Mouse (Mus musculus) embryonic stem cell, embryonic (primary cell): ENCODE results near the gene Iqcn.

Experiments
- CTCF ChIA-PET, 4 experiments: fragments of 300-600 bp in 2 of 4; fragments of 350-600 bp in 2 of 4; sonication (Branson Sonifier 250); formaldehyde crosslinking; loops; one replicate each; lab custom pipeline; 2022; ENCODE audit warnings: inconsistent platforms in 2 of 4; lab: Charles Lee
- POLR2A ChIA-PET, 4 experiments: fragments of 300-600 bp in 2 of 4; fragments of 350-600 bp in 2 of 4; sonication (Branson Sonifier 250); formaldehyde crosslinking; loops; one replicate each; lab custom pipeline; 2022; ENCODE audit warnings: antibody characterized with exemption in 4 of 4, inconsistent platforms in 1 of 4; lab: Charles Lee

Gene Iqcn

GRCm38 (mm10) chr8:70703287-70703686 is at the start of gene Iqcn:
Gene Iqcn, plus strand, starts transcription at chr8:70703457.
- ChIA-PET POLR2A (interaction anchor here (0.5 to 24.5 kb wide), 18 partner anchors 13 to 229 kb away, joined by 3 to 1467 read pairs (median 5); partner anchors contain the start of genes Arrdc2 (in 3 of the 4), Lsm4 (in 3 of the 4) and Gm3336 (in 1 of the 4)), CTCF (interaction anchor here in 1 of 4 experiments (1.2 kb wide), 1 partner anchor 94 kb away, joined by 3 read pairs; no protein-coding TSS in a partner anchor)

DNA sequence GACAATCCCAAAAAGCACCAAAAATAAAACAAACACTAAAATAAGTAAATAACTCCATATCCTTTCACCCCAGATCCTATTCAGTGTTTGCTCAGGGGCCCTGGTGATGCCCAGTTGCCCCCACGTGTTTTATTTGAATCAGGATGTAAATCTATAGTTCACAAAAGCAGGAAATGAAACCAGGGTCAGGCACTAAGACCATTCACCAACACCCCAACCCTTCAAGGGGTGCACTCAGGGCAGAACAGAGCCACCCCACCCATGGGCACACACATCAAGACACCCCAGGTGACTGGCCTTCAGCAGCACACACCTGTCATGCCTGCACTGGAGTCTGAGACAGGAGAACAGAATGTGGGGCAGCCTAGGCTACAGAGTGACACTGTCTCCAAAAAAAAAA is 49.1 kb upstream of the Iqcn start:
- CTCF ChIA-PET: interaction anchor here in 2 of 4 experiments (0.6 to 21.5 kb wide), 6 partner anchors 11 to 42 kb away, joined by 5 to 206 read pairs (median 6); partner anchors contain the start of gene Lsm4 (in 1 of the 2)
- POLR2A ChIA-PET: interaction anchor here (0.6 to 27.2 kb wide), 18 partner anchors 13 to 1483 kb away, joined by 3 to 1017 read pairs (median 4); partner anchors contain the start of genes Jund (in 2 of the 4), Lsm4 (in 2 of the 4), Ssbp4 (in 2 of the 4) and Gdf15 (in 1 of the 4)

DNA sequence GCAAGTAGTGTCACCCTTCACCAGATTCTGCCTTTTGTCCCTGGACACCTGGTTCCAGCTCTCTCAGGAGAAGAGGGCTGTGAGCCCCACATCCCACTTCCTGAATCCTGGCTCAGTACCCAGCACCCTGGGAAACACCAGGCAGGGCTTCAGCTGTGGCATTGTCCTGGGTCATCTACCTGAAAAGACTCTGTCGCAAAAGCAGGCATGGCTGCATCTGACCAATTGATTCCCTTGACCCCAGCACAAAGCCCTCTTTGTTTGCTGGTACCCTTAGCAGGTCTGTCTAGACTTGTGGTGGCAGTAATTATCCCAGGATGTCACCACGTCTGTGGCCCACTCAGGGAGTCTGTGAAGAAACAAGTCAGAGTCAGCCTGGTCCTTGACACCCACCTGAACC is 47.8 kb upstream of the Iqcn start:
- CTCF ChIA-PET: interaction anchor here in 1 of 4 experiments (1.0 to 21.5 kb wide), 3 partner anchors 11 to 44 kb away, joined by 4 to 206 read pairs (median 7); no protein-coding TSS in a partner anchor
- POLR2A ChIA-PET: interaction anchor here in 3 of 4 experiments (0.9 to 27.2 kb wide), 11 partner anchors 7 to 137 kb away, joined by 3 to 1017 read pairs (median 38); partner anchors contain the start of genes Jund (in 2 of the 3), Lsm4 (in 2 of the 3) and Gdf15 (in 1 of the 3)

DNA sequence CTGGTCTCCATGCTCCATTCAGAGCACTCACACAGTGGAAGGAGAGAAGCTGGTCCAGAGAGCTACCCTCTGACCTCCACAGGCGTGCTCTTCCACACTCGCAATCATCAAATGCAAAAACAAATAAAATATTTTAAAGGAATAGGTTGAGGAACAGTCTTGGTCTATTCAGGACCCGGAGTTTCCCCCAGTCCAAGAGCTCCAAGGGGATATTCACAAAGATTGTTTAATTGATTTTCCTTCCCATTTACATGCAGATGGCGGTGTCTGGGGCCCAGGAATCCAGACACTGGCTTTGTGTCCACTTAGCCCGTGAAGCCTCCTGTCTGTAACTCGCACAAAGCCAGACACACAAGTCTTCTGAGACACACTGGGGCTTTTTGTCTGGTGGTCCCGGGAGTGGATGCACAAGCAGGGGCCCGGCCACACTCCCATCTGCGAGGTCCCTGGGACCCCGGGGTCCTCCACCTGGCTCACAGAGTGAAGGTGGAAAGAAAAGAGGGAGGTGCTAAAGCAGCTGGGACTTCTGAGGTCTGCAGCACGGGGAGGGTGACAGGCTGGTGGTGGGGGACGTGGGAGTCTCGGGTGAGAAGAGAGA is 47.0 kb upstream of the Iqcn start:
- ChIA-PET CTCF (interaction anchor here in 3 of 4 experiments (0.6 to 21.5 kb wide), 5 partner anchors 10 to 46 kb away, joined by 3 to 206 read pairs (median 12); no protein-coding TSS in a partner anchor), POLR2A (interaction anchor here (0.5 to 27.2 kb wide), 20 partner anchors 8 to 183 kb away, joined by 3 to 1017 read pairs (median 9); partner anchors contain the start of genes Jund (in 3 of the 4), Lsm4 (in 3 of the 4), Arrdc2 (in 1 of the 4) and Gdf15 (in 1 of the 4))

DNA sequence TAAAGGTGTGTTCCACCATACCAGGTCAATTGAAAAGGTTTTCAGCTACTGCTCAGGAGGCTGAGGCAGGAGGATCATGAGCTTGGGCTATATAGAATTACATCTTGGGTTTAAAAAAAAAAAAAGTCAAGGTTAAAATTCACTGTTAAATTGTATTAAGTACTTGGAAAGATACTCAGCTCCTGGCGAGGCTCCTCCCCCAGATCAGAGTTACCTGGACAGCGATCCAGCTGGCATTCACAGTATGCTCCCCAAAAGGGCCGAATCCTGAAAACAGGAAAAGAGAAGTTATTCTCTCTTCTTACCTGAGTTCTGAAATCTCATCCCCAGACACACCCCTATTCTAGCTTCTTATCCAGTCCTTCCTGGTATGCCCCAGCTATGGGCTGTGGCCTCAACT is 46.0 kb upstream of the Iqcn start:
- ChIA-PET CTCF (interaction anchor here in 3 of 4 experiments (0.7 to 21.5 kb wide), 7 partner anchors 14 to 76 kb away, joined by 3 to 206 read pairs (median 4); partner anchors contain the start of gene Lsm4 (in 1 of the 3)), POLR2A (interaction anchor here in 3 of 4 experiments (1.0 to 27.2 kb wide), 21 partner anchors 9 to 182 kb away, joined by 3 to 1017 read pairs (median 6); partner anchors contain the start of genes Jund (in 3 of the 3), Lsm4 (in 3 of the 3), Gdf15 (in 2 of the 3) and Arrdc2 (in 1 of the 3))

- POLR2A ChIA-PET: interaction anchor here in 3 of 4 experiments (0.6 to 27.2 kb wide), 20 partner anchors 9 to 181 kb away, joined by 3 to 1017 read pairs (median 10); partner anchors contain the start of genes Jund (in 3 of the 3), Lsm4 (in 3 of the 3), Gdf15 (in 2 of the 3) and Ssbp4 (in 2 of the 3)
- CTCF ChIA-PET: interaction anchor here in 2 of 4 experiments (0.7 to 21.5 kb wide), 5 partner anchors 14 to 75 kb away, joined by 3 to 206 read pairs (median 5); partner anchors contain the start of gene Lsm4 (in 1 of the 2)
These were observed 45.5 kb upstream of the Iqcn start for GRCm38 (mm10) chr8:70657739-70658138.

DNA sequence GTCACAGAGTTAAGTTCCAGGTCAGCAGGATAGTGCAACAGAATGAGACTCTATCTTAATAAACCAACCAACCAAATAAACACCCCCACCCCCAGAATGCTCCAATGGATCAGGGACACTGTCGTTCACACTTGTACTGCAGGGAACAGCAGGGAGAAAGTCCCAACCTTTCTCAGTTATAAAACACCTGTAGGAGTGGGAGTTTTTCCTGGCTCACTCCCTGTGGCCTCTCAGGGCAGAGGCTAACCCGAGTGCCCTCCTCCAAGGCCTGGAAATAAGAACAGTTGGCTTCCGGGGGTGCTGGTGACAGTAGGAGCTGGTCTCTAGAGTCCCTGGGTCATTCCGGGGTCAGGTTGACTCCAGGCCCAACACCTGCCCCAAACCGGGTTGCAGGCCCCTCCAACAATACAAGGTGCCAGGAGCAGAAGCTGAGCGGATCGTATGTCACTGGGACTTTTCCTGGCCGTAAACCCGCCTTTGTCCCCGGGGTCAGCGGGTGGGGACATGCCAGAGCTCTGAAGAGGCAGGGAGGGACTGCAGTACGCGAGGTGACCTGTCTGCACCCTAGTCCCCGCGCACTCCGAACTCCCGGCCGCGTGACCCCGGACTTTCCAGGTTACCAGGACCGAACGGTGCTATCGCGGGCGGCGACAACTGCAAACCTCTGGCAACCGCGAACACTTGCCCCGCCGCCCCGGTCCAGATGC is 44.2 kb upstream of the Iqcn start:
- ChIA-PET POLR2A (interaction anchor here in 3 of 4 experiments (0.6 to 27.2 kb wide), 90 partner anchors 9 to 944 kb away, joined by 3 to 1017 read pairs (median 5); partner anchors contain the start of genes Jund (in 3 of the 3), Lsm4 (in 3 of the 3), Gm3336 (in 2 of the 3) and Lrrc25 (in 2 of the 3)), CTCF (interaction anchor here in 3 of 4 experiments (0.6 to 2.8 kb wide), 16 partner anchors 8 to 198 kb away, joined by 3 to 17 read pairs (median 4); partner anchors contain the start of genes Arrdc2 (in 1 of the 3) and Lsm4 (in 1 of the 3))

- ChIA-PET POLR2A (interaction anchor here (0.5 to 27.2 kb wide), 102 partner anchors 9 to 1657 kb away, joined by 3 to 1017 read pairs (median 5); partner anchors contain the start of genes Jund (in 3 of the 4), Lsm4 (in 3 of the 4), Gm3336 (in 2 of the 4) and Lrrc25 (in 2 of the 4)), CTCF (interaction anchor here (0.6 to 2.8 kb wide), 24 partner anchors 9 to 288 kb away, joined by 3 to 17 read pairs (median 4); partner anchors contain the start of genes Arrdc2 (in 1 of the 4) and Lsm4 (in 1 of the 4))
These were observed 43.5 kb upstream of the Iqcn start for GRCm38 (mm10) chr8:70659604-70660272.

- ChIA-PET CTCF (interaction anchor here in 3 of 4 experiments (0.6 to 2.8 kb wide), 20 partner anchors 8 to 289 kb away, joined by 3 to 17 read pairs (median 4); partner anchors contain the start of gene Lsm4 (in 1 of the 3)), POLR2A (interaction anchor here (0.5 to 27.2 kb wide), 92 partner anchors 8 to 1656 kb away, joined by 3 to 1017 read pairs (median 5); partner anchors contain the start of genes Jund (in 3 of the 4), Lsm4 (in 3 of the 4), Lrrc25 (in 2 of the 4) and Arrdc2 (in 1 of the 4))
These were observed 43.0 kb upstream of the Iqcn start, which contains the start of gene Pgpep1 for GRCm38 (mm10) chr8:70660273-70660725. Gene Pgpep1, minus strand, starts transcription at chr8:70660388.

DNA sequence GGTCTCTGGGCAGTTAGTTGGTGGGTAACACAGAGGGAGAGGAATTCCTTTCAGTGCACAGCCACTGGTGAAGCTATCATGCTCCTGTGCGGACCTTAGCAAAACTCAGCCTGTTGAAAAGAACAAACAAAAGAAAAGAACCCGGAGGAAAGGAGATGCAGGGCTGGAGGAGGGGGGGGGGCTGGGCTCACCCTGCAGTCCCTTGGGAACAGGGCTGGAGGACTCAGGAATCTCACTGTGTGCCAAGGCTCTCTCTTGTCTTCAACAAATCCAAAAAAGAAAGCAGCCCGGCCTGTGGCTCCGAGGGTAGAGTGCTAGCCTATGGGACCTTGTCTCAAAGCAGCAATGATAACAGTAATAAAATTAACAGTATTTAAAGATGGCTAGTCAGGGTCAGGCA is 39.6 kb upstream of the Iqcn start:
- ChIA-PET POLR2A (interaction anchor here in 2 of 4 experiments (1.5 to 7.6 kb wide), 7 partner anchors 8 to 35 kb away, joined by 3 to 164 read pairs (median 8); partner anchors contain the start of genes Jund (in 2 of the 2) and Lsm4 (in 2 of the 2)), CTCF (no interaction called here)

GRCm38 (mm10) chr8:70664631-70665030 is 38.6 kb upstream of the Iqcn start:
- ChIA-PET POLR2A (interaction anchor here (0.5 to 7.6 kb wide), 13 partner anchors 8 to 391 kb away, joined by 3 to 164 read pairs (median 4); partner anchors contain the start of genes Jund (in 3 of the 4) and Lsm4 (in 2 of the 4)), CTCF (interaction anchor here in 2 of 4 experiments (0.6 to 1.2 kb wide), 2 partner anchors 8 to 330 kb away, joined by 6 to 9 read pairs; partner anchors contain the start of gene Lsm4 (in 1 of the 2))

DNA sequence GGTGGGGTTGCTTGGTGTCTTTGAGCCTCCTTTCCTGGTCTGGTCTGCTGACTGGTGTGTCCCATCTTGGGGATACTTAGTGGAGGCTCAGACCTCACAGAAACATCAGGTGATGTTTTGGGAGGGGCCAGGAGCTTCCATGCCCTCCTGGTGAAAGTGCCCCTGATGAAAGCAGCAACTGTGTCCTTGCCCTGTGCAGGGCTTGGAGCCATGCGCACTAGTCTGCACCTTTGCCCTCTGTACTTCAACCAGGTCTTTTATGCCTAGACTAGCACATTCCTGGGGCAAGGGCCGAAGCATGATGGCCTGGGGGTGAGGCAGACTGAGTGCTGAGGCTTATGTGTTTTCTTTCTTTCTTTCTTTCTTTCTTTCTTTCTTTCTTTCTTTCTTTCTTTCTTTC is 37.7 kb upstream of the Iqcn start:
- POLR2A ChIA-PET: interaction anchor here in 2 of 4 experiments (0.9 to 11.3 kb wide), 16 partner anchors 9 to 198 kb away, joined by 3 to 164 read pairs (median 8); partner anchors contain the start of genes Jund (in 2 of the 2), Kcnn1 (in 1 of the 2) and Lsm4 (in 1 of the 2)
- CTCF ChIA-PET: no interaction called here

- ChIA-PET POLR2A (interaction anchor here (0.6 to 11.3 kb wide), 41 partner anchors 7 to 819 kb away, joined by 3 to 164 read pairs (median 4); partner anchors contain the start of genes Jund (in 4 of the 4), Arrdc2 (in 2 of the 4), Ell (in 1 of the 4) and Iqcn (in 1 of the 4)), CTCF (interaction anchor here (0.6 to 4.1 kb wide), 21 partner anchors 7 to 305 kb away, joined by 3 to 16 read pairs (median 4); partner anchors contain the start of genes Arrdc2 (in 1 of the 4), Jund (in 1 of the 4), Lrrc25 (in 1 of the 4) and Mast3 (in 1 of the 4))
These were observed 36.2 kb upstream of the Iqcn start for GRCm38 (mm10) chr8:70667071-70667470.

DNA sequence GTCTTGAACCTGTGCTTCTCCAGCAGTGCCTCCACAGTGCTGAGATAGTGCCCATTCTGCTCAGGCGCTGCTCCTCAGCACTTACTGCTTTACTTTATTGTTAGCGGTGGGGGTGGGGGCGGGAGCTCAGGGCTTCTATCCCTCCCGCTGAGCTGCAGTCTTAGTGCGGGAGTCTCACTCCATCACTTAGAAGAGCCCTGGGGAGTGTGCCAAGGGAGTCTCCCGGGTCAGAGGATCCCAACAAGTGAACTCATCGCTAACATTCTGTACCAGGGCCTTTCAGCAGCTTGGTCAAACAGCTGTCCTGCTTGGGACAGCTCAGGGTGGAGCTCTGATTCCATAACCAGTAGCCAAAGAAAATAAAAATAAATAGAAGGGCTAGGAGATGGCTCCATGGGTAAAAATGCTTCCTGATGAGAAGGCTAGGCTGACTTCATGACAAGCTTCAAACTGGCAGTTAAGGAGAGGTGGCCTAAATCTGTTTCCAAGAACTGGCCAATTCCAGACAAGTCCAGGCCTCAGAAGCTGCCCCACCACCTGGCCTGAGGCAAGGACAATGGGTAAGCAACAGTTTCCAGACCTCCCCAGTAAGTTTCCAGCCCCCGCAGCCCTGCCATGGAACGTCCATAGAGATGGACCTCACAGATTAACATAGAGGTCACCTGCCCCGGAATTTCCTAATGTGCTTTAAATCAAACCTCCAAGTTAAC is 31.5 kb upstream of the Iqcn start:
- POLR2A ChIA-PET: interaction anchor here (0.6 to 21.3 kb wide), 55 partner anchors 9 to 226 kb away, joined by 3 to 1467 read pairs (median 11); partner anchors contain the start of genes Jund (in 4 of the 4), Pgpep1 (in 3 of the 4), Ssbp4 (in 3 of the 4) and Iqcn (in 2 of the 4)
- CTCF ChIA-PET: interaction anchor here (0.7 to 5.6 kb wide), 32 partner anchors 9 to 310 kb away, joined by 3 to 93 read pairs (median 6); partner anchors contain the start of genes Jund (in 3 of the 4), Arrdc2 (in 1 of the 4), Gm3336 (in 1 of the 4) and Pgpep1 (in 1 of the 4)
